Mouse (Mus musculus): ENCODE measurements around the gene Setd5.
A peak's percentile ranks its signal among the peaks of the same experiment; 100 is the strongest.

Gene Setd5

GRCm38 (mm10) chr6:113060892-113061563, 16.1 kb upstream of the Setd5 start:
- no peak for DNase-seq

DNA sequence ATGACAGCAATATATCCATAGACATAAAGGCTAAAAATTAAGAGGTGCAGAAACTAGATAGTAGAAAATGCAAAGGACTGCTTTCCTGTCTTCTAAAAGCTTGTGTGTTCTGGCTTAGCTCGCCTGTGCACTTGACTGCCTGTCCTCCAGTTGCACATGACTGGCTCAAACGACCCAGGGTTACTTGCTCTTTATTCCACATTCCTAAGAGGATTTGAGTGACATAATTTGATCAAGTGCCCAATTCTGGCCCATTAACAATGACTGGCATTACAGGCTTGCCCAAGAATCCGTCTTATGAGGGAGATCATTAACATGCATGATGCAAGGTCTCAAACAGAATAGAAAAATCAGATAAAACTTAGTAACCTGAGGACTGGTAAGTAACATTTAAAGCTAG, 14.9 kb upstream of the Setd5 start:
- no peak for DNase-seq

DNA sequence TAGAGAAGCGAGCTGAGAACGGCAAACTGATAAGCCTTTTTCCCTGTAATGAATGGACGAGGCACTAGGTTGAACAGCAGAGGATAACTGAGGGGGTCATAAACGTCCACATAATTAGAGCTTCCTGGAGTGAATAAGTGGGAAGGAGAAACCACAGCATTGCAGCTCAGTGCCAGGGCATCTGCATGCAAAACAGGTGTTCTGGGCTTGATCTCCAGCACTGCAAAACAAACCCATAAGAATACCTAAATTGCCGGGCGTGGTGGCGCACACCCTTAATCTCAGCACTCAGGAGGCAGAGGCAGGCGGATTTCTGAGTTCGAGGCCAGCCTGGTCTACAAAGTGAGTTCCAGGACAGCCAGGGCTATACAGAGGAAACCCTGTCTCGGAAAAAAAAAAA, 13.8 kb upstream of the Setd5 start:
- no peak for DNase-seq

GRCm38 (mm10) chr6:113065186-113065585, 12.0 kb upstream of the Setd5 start:
- DNase-seq: no peak

DNA sequence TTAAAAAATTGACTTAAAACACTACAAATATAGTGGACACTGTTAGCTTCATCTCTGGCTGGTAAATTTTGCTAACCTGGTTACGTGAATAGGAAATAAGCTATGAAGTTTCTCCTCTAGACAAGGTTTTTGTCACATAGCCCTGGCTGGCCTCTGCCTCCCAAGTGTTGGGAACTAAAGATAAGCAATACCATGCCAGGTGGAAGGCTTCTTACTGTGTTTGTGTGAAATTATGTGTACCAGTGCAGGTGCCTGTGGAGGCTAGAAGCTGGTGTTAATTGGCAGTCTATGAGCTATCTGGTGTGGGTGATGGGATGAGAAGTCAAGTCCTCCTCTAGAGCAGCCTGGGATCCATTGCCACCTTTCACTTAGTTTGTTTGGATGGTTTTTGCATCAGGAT, 8.0 kb upstream of the Setd5 start:
- DNase-seq: no peak

- DNase-seq: no peak
Observed at GRCm38 (mm10) chr6:113075261-113075660, 1.9 kb upstream of the Setd5 start.

DNA sequence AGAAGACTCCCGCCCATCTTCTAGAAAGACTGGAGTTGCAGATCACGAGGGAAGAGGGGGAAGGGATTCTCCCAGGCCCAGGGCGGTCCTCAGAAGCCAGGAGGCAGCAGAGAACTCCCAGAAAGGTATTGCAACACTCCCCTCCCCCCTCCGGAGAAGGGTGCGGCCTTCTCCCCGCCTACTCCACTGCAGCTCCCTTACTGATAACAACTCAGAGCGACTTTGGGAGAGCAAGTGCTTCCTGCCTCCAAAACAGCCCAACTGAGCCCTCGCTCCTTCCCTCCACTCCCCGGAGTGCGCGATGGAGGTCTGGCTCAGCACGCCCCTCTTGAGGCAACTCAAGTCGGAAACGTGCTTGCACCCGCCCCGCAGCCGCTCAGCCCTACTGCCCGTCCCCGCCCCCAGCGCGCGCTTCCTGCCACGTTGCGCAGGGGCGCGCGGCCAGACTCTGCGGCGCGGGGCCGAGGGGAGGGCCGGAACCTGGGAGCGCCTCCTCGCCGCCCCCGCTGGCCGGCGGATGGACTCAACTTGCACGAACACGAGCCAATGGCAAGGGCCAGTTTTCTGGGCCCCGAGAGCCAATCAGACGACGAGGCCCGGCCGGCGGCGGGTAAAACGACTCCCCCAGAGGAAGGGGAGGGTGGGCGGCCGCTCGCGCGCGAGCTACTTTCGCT, 1.0 kb upstream of the Setd5 start:
- peak; percentile 94 for DNase-seq

DNA sequence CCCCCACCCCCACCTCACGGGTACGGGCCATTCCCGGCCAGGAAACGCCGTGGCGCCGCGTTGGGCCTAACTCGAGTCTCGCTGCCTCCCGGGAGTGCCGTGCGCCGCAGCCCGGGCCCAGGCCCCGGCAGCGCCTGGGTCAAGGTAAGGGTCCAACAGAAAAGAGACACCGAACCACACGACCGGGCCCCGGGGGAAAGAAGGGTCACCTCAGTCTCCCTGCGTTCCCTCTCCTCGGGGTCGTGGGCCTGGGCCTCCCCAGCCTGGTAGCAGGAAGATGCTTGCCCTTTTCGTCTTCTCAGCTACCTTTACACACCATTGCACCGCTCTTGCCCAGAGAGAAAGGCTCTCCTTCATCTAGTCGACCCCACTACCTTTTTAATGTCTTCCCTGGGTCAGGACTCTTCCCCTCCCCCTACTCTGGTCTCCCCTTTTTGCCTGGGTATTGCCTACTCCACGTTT, 435 bp downstream of the Setd5 start:
- no peak for DNase-seq

DNA sequence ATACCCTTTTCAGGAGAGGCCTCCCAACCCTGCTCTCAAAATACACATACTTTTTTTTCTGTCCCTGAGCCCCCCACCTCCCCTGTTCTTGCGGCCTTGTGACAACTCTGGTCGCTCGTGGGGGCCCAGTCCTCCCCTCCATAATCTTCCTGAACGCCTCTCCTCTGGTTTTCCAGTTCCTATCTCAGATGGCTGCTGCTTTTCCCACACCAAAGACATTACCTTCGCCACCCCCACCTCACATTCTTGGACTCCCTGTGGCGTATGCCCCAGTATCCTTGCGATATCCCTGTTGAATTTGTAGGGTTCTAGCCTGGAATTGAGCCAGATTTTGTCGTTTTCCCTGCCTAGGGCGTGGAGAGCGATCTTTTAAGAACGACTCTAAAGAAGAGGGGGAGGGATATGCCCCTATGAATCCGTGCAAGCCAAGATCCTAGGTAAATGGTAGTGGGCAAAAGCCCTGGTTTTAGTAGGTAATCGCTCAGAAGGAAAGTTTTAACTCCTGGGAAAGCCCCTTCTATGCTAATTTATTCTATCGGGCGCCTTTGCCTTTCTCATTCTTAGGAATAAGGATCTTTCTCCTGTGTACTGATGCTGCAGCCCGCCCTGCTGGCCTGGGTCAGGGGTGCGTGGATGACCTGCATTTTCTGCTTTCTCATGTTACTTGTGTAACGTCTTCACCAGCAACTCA, 1.0 kb downstream of the Setd5 start:
- DNase-seq: peak; percentile 37

DNA sequence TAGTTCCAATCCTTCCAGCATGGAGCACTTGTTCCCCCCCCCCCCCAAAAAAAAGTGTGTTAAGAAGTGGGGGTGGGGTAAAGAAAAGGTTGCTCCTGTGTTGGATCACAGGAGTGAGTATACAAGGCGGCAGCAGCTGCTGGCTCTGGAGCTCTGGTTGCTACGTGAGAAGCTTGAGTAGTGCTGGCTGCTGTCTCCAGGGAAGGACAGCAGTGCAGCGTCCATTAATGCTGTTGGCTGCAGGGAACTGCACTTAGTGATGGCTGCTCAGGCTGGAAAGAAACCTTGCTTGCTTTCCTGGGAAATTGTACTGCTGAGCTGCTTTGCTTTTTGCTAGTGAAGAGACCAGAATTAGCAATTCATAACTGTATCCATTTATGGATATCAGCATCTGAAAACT, 2.3 kb downstream of the Setd5 start:
- DNase-seq: peak; percentile 30

DNA sequence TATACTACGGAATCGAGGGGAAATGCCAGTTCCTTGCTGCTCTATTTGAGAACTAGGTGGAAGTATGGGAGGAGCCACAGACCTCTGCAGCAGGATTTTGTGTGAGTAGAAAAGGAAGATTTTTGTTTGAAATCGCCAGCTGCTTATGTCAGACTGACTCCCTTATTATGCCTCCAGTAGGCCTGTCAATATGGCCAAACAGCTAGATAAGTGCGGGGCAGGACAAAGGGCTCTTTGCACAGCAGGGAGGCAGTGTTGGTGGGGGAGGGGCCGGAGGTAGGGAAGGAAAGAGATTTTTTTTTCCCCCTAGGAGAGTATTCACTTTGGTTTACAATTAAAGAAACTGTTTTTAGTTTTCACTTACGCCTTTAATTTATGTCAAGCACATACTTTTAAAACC, 5.1 kb downstream of the Setd5 start:
- DNase-seq: peak; percentile 18

DNA sequence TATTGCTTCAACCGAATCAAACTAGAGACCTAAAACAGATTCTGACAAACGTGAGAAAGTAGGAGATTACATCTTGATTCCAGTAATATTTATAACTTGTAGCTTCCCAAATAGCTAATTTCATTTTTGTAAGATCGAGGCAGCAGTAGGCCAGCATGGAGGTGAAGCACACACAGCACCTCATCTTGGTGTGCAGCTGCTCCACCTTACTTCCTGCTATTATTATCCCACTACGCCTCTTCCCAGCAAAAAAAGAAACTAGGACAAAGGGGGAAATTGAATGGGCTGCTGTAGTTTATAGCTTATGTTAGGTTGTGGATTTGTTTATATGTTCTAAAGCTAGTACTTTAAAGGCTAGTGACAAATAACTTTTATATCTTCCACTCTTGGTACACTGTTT, 7.4 kb downstream of the Setd5 start:
- DNase-seq: no peak

DNA sequence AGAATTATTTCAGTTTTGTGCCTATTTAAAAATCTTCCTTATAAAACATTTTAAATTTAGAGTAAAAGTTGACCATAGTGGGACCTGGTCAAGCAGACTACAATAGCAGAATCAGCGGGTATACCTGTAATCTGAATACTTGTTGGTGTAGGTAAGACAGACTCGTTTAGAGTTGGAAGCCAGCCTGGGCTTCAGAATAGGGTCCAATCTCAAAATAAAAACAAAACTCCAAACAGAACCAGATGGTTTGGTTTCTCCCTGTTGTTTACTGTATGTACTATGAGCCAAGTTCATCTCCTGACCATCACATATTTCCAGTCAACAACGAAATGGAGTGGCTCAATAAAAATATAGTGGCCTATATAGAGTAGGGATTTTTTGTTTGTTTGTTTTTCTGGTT, 16.0 kb downstream of the Setd5 start:
- no peak for DNase-seq

DNA sequence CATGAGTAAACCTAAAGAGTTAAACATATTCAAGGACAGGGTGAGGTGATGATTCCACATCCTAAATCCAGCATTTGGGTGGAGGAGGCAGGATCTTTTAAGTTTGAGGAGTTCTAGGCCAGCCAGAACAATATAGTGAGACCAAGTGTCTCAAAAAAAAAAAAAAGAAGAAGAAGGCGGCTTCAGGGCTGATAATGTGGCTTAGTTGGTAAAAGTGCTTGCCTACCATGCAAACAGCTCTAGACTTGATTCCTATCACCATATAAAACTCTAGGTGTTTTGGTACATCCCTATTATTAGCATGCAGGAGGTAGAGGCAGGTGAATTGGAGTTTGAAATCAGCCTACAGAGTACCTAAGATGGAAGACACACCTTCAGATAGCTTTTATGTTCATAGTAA, 18.4 kb downstream of the Setd5 start:
- no peak for DNase-seq

- DNase-seq: no peak
Observed at GRCm38 (mm10) chr6:113097662-113098061, 20.5 kb downstream of the Setd5 start.

- DNase-seq: peak; percentile 92
Observed at GRCm38 (mm10) chr6:113099640-113100289, 22.6 kb downstream of the Setd5 start.

DNA sequence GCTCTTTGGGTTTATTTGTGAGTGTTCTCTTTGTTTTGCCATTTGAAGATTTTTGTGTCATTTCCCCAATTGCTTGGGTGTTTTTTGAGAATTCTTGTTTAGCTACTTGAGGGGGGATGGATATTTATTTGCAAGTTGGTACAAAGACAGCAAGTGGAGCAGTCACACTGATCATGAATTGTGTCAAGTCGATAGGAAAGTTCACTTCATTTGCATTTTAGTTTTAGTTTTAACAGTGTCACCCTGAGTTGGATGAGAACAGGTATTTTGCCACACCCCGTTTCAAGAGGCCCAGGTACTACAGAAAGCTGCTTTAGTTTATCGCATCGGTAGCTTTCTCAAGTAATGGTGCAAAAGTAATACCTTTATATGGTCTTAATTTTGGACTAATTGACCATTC, 25.4 kb downstream of the Setd5 start:
- no peak for DNase-seq

DNA sequence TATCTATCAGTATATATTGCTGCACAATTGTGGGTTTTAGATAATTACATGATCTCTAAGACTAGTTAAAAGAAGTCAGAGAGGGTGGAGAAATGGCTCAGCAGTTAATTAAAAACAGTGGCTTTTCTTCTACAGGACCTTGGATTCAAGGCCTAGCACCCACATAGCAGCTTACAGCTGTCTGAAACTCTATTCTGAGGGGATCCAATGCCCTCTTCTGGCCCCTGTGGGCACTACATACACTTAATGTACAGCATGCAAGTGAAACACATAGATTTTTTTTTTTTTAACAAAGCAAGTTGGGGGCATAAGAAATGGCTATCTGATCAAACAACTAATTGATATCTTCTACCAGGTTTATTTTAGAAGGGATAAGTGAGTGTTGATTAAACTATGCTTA, 26.6 kb downstream of the Setd5 start:
- peak; percentile 23 for DNase-seq

GRCm38 (mm10) chr6:113109378-113109777, 32.2 kb downstream of the Setd5 start:
- no peak for DNase-seq

GRCm38 (mm10) chr6:113109956-113110355, 32.8 kb downstream of the Setd5 start:
- DNase-seq: no peak

GRCm38 (mm10) chr6:113120806-113121205, 43.6 kb downstream of the Setd5 start:
- DNase-seq: no peak

DNA sequence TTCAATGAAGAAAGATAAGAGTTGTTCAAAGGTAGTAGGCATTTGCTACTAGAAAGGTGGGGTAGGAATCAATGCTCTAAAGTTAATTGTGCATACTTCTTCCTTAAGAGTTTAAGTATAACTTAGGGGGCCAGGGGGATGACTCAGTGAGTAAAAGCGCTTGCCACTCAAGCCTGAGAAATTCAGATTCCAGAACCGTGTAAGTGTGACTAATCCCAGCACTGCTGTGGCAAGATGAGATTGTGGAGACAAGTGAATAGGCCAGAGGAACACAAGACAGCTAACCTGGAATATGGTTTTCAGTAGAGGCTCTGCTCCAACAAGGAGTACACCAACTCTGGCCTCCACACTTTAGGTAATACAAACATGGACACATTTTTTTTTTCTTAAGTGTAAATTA, 56.2 kb downstream of the Setd5 start:
- no peak for DNase-seq

- no peak for DNase-seq
Observed at GRCm38 (mm10) chr6:113141389-113142094, 64.4 kb downstream of the Setd5 start.
